Mouse (Mus musculus): ENCODE data around the gene Zfp526.

DNA sequence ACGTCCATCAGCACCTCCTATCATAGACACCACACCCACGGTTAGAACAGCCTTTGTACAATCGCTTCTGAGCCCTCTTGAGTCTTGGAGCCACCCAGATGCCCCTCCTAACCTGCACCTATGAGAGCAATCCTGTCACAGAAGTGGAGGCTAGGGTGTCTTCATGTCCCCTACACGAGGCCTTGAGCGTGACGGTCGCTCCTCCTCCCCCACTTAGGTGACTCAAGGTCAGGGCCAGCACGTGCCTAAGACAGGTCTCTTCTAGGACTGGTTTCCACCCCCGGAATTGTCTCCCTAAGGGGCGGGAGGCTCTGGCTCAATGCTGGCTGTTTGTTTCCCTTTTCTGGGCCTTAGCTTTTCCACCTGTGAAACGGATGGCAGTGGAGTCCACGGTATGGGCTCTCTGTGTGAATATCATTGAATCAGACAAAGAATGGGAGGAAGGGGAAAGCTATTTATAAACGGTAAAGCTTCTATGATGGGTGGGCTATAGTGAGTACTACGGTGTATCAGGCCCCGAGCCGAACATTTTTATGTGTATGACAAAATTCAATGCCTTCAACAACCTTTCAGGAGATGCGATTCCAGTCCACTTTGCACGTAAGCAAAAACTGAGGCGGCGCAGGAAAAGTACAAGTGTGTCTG, 646 bp upstream of the Zfp526 start, which contains the start of gene Dedd2:
- TF ChIP-seq CTCF (IDR thresholded peaks at IDR 0.05) (no peak), EP300 (IDR thresholded peaks at IDR 0.05) (no peak)

All from lung, postnatal 0 days (tissue).